Mouse (Mus musculus): ENCODE measurements at regions not wholly inside any gene's neighbourhood (a gene's known extent, or its start where the extent isn't known, plus 50 kb on each side); places are given as distances from the start of the nearest gene placed in this dataset.

GRCm38 (mm10) chr14:17173218-17173617, 354.3 kb upstream of the Rarb start:
- Histone ChIP-seq H3K4me3 (ENCODE audit: insufficient read depth in 1 of 2, low read depth in 2 of 2, low read length in 2 of 2) (no peak overlapping the region), H3K9me3 (ENCODE audit: control insufficient read depth, low read length) (no peaks in the 10 kb centered on the region), H3K4me2 (ENCODE audit: low read depth) (no peak overlapping the region), H3K27ac (no peak overlapping the region), H3K36me3 (replicated peaks; ENCODE audit: control insufficient read depth, insufficient read depth, low read depth) (no peaks in the 10 kb centered on the region), H3K4me1 (replicated peaks; ENCODE audit: control insufficient read depth in 2 of 2, insufficient read depth in 2 of 2, low read length in 1 of 2) (no peaks in the 10 kb centered on the region), H3K27me3 (ENCODE audit: control insufficient read depth, insufficient read depth, low read length) (no peaks in the 10 kb centered on the region; the same call in 1 of the 2 replicates), H3K9ac (replicated peaks) (no peak overlapping the region)
- no peak for TF ChIP-seq CTCF (IDR thresholded peaks at IDR 0.05; ENCODE audit: low read depth)
- TF ChIP-seq EP300 (IDR thresholded peaks at IDR 0.05; ENCODE audit: low read depth), result no peak
- WGBS (ENCODE audit: insufficient replicate concordance), result 17% methylated on average over 7 of the region's 7 CpGs
- no peak for DNase-seq (ENCODE audit: low read depth in 3 of 3, low spot score in 3 of 3)
- no peak for ATAC-seq (ENCODE audit: insufficient read depth)

- no peak for DNase-seq (ENCODE audit: low read depth in 3 of 3, low spot score in 3 of 3)
- Histone ChIP-seq H3K27me3 (ENCODE audit: control insufficient read depth, insufficient read depth, low read length) (no peaks in the 10 kb centered on the region; the same call in 1 of the 2 replicates), H3K4me2 (ENCODE audit: low read depth) (peak overlapping the region; percentile 35), H3K9ac (replicated peaks) (no peak overlapping the region), H3K27ac (no peak overlapping the region), H3K4me1 (replicated peaks; ENCODE audit: control insufficient read depth in 2 of 2, insufficient read depth in 2 of 2, low read length in 1 of 2) (no peaks in the 10 kb centered on the region), H3K9me3 (ENCODE audit: control insufficient read depth, low read length) (no peaks in the 10 kb centered on the region), H3K36me3 (replicated peaks; ENCODE audit: control insufficient read depth, insufficient read depth, low read depth) (no peaks in the 10 kb centered on the region), H3K4me3 (ENCODE audit: insufficient read depth in 1 of 2, low read depth in 2 of 2, low read length in 2 of 2) (peak overlapping the region; percentile 4 to 6; a peak in 3 of 4 replicates)
- no peak for TF ChIP-seq EP300 (IDR thresholded peaks at IDR 0.05; ENCODE audit: low read depth)
- no peak for TF ChIP-seq CTCF (IDR thresholded peaks at IDR 0.05; ENCODE audit: low read depth)
- WGBS (ENCODE audit: insufficient replicate concordance), result 3% methylated on average over 35 of the region's 35 CpGs
- 0 out of 2 replicates have a peak, but pooled peaks have one; percentile 11 for ATAC-seq (ENCODE audit: insufficient read depth)
Measured at GRCm38 (mm10) chr14:17172330-17173110, 353.6 kb upstream of the Rarb start.

DNA sequence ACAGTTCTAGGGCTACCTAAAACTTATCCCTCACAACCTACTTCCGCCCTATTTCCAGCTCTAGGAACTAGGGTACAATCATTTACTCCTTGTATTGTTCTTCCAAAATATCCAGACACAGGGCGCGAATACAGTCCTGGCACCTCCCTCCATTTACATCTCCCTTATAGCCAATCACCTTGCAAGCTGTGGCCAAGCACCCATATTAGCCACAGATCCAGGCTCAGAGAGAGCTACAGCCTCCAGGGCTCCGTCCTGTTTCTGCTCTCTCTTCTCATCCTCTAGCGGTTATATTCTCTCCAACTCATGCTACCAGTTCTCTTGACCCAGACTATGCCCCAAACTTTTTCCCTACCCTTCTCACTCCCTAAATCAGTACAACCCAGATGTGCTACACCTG, 352.9 kb upstream of the Rarb start:
- 30% methylated on average over 5 of the region's 5 CpGs for WGBS (ENCODE audit: insufficient replicate concordance)
- Histone ChIP-seq H3K4me1 (replicated peaks; ENCODE audit: control insufficient read depth in 2 of 2, insufficient read depth in 2 of 2, low read length in 1 of 2) (no peaks in the 10 kb centered on the region), H3K4me2 (ENCODE audit: low read depth) (no peak overlapping the region), H3K27ac (no peak overlapping the region), H3K36me3 (replicated peaks; ENCODE audit: control insufficient read depth, insufficient read depth, low read depth) (no peaks in the 10 kb centered on the region), H3K27me3 (ENCODE audit: control insufficient read depth, insufficient read depth, low read length) (no peaks in the 10 kb centered on the region; the same call in 1 of the 2 replicates), H3K9me3 (ENCODE audit: control insufficient read depth, low read length) (no peaks in the 10 kb centered on the region), H3K9ac (replicated peaks) (no peak overlapping the region), H3K4me3 (ENCODE audit: insufficient read depth in 1 of 2, low read depth in 2 of 2, low read length in 2 of 2) (no peak overlapping the region)
- TF ChIP-seq CTCF (IDR thresholded peaks at IDR 0.05; ENCODE audit: low read depth) (no peak), EP300 (IDR thresholded peaks at IDR 0.05; ENCODE audit: low read depth) (no peak)
- no peak for DNase-seq (ENCODE audit: low read depth in 3 of 3, low spot score in 3 of 3)
- no peak for ATAC-seq (ENCODE audit: insufficient read depth)

- no peak for TF ChIP-seq EP300 (IDR thresholded peaks at IDR 0.05; ENCODE audit: low read depth)
- no peak for TF ChIP-seq CTCF (IDR thresholded peaks at IDR 0.05; ENCODE audit: low read depth)
- DNase-seq (ENCODE audit: low read depth in 3 of 3, low spot score in 3 of 3), result no peak
- Histone ChIP-seq H3K9ac (replicated peaks) (no peak overlapping the region), H3K9me3 (ENCODE audit: control insufficient read depth, low read length) (no peaks in the 10 kb centered on the region), H3K27me3 (ENCODE audit: control insufficient read depth, insufficient read depth, low read length) (no peaks in the 10 kb centered on the region), H3K27ac (no peak overlapping the region), H3K4me3 (ENCODE audit: insufficient read depth in 1 of 2, low read depth in 2 of 2, low read length in 2 of 2) (no peak overlapping the region), H3K4me2 (ENCODE audit: low read depth) (no peak overlapping the region), H3K36me3 (replicated peaks; ENCODE audit: control insufficient read depth, insufficient read depth, low read depth) (no peaks in the 10 kb centered on the region), H3K4me1 (replicated peaks; ENCODE audit: control insufficient read depth in 2 of 2, insufficient read depth in 2 of 2, low read length in 1 of 2) (no peaks in the 10 kb centered on the region)
- no peak for ATAC-seq (ENCODE audit: insufficient read depth)
- WGBS (ENCODE audit: insufficient replicate concordance), result 53% methylated on average over 4 of the region's 4 CpGs
Measured at GRCm38 (mm10) chr14:17158324-17158723, 339.4 kb upstream of the Rarb start.

DNA sequence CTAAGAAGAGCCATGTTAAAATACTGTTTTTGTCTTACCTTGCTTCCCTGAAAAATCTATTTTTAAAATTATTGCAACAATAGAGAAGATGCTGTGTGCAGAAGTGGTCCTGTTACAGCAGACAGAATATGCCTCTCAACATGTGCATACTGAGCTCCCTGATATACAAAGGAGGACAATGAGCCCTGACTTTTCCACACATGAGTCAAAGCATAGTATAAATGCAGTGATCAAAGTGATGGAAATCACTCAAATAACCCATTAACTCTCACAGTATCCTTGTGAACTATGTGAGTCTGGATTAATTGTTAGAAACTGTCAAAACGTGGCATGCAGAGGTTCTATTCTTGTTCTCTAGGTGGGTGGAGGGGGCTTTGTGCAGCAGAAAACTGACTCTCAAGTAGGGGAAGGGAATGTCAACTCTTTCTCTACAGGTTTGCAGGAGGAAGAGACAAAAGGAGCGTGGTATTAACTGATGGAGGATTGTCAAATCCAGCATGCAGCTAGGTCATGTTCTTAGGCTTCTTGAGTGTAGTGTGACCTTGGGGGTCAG, 337.5 kb upstream of the Rarb start:
- Histone ChIP-seq H3K9ac (replicated peaks) (no peak overlapping the region), H3K4me2 (ENCODE audit: low read depth) (no peak overlapping the region), H3K4me1 (replicated peaks; ENCODE audit: control insufficient read depth in 2 of 2, insufficient read depth in 2 of 2, low read length in 1 of 2) (no peaks in the 10 kb centered on the region), H3K27ac (no peak overlapping the region), H3K27me3 (ENCODE audit: control insufficient read depth, insufficient read depth, low read length) (no peaks in the 10 kb centered on the region), H3K9me3 (ENCODE audit: control insufficient read depth, low read length) (no peaks in the 10 kb centered on the region), H3K4me3 (ENCODE audit: insufficient read depth in 1 of 2, low read depth in 2 of 2, low read length in 2 of 2) (no peak overlapping the region), H3K36me3 (replicated peaks; ENCODE audit: control insufficient read depth, insufficient read depth, low read depth) (no peaks in the 10 kb centered on the region)
- DNase-seq (ENCODE audit: low read depth in 3 of 3, low spot score in 3 of 3) (no peak), ATAC-seq (ENCODE audit: insufficient read depth) (no peak)
- WGBS (ENCODE audit: insufficient replicate concordance), result 32% methylated on average over 2 of the region's 2 CpGs
- no peak for TF ChIP-seq CTCF (IDR thresholded peaks at IDR 0.05; ENCODE audit: low read depth)
- TF ChIP-seq EP300 (IDR thresholded peaks at IDR 0.05; ENCODE audit: low read depth), result no peak
